Mouse (Mus musculus): ENCODE measurements at regions not wholly inside any gene's neighbourhood (a gene's known extent, or its start where the extent isn't known, plus 50 kb on each side); places are given as distances from the start of the nearest gene placed in this dataset.
"Not testable (repeated sequence)": the region's sequence is repeated elsewhere in the genome, so short reads cannot be mapped to it uniquely, and the experiment has no call there.

- DNase-seq (ENCODE audit: low spot score): no peak
Observed at GRCm38 (mm10) chr6:100425551-100425950, 138.3 kb upstream of the Rybp start.

- DNase-seq (ENCODE audit: low spot score): no peak
Observed at GRCm38 (mm10) chr6:100424788-100425403, 137.6 kb upstream of the Rybp start.

GRCm38 (mm10) chr6:100424181-100424580 lies 136.9 kb upstream of the Rybp start:
- no peak for DNase-seq (ENCODE audit: low spot score)

- DNase-seq (ENCODE audit: low spot score): no peak
Observed at GRCm38 (mm10) chr6:100423636-100424035, 136.4 kb upstream of the Rybp start.

- no peak for DNase-seq (ENCODE audit: low spot score)
Observed at GRCm38 (mm10) chr6:100422603-100423002, 135.3 kb upstream of the Rybp start.

- no peak for DNase-seq (ENCODE audit: low spot score)
Observed at GRCm38 (mm10) chr6:100421706-100422578, 134.7 kb upstream of the Rybp start.

- DNase-seq (ENCODE audit: low spot score): no peak
Observed at GRCm38 (mm10) chr6:100420602-100421001, 133.3 kb upstream of the Rybp start.

- DNase-seq (ENCODE audit: low spot score): no peak
Observed at GRCm38 (mm10) chr6:100419782-100420540, 132.7 kb upstream of the Rybp start.

- no peak for DNase-seq (ENCODE audit: low spot score)
Observed at GRCm38 (mm10) chr6:100416046-100416445, 128.8 kb upstream of the Rybp start.

GRCm38 (mm10) chr6:100415514-100415913 lies 128.2 kb upstream of the Rybp start:
- DNase-seq (ENCODE audit: low spot score): no peak

- no peak for DNase-seq (ENCODE audit: low spot score)
Observed at GRCm38 (mm10) chr6:100414836-100415235, 127.6 kb upstream of the Rybp start.

- no peak for DNase-seq (ENCODE audit: low spot score)
Observed at GRCm38 (mm10) chr6:100412486-100412885, 125.2 kb upstream of the Rybp start.

- DNase-seq (ENCODE audit: low spot score): no peak
Observed at GRCm38 (mm10) chr6:100411968-100412367, 124.7 kb upstream of the Rybp start.

GRCm38 (mm10) chr6:100410067-100410631 lies 122.9 kb upstream of the Rybp start:
- no peak for DNase-seq (ENCODE audit: low spot score)

- no peak for DNase-seq (ENCODE audit: low spot score)
Observed at GRCm38 (mm10) chr6:100408826-100409225, 121.5 kb upstream of the Rybp start.

- DNase-seq (ENCODE audit: low spot score): no peak
Observed at GRCm38 (mm10) chr6:100406504-100406903, 119.2 kb upstream of the Rybp start.

GRCm38 (mm10) chr6:100404161-100404560 lies 116.9 kb upstream of the Rybp start:
- no peak for DNase-seq (ENCODE audit: low spot score)

- DNase-seq (ENCODE audit: low spot score): no peak
Observed at GRCm38 (mm10) chr6:100402716-100403115, 115.4 kb upstream of the Rybp start.

- DNase-seq (ENCODE audit: low spot score): no peak
Observed at GRCm38 (mm10) chr6:100401728-100402127, 114.4 kb upstream of the Rybp start.

GRCm38 (mm10) chr6:100399387-100399786 lies 112.1 kb upstream of the Rybp start:
- not testable (repeated sequence) for DNase-seq (ENCODE audit: low spot score)

- DNase-seq (ENCODE audit: low spot score): no peak
Observed at GRCm38 (mm10) chr6:100396311-100397200, 109.3 kb upstream of the Rybp start.

Measured in spleen, adult 12 weeks (tissue).